Mouse (Mus musculus) liver, embryonic 14.5 days (tissue): ENCODE measurements around the gene Bmp5.

ENCODE experiments used
- CTCF ChIP-seq: IDR thresholded peaks from 2 replicates; pipeline ENCODE4 v1.5.1; 2016; ENCODE audit warnings: antibody characterized with exemption, low read depth, control low read depth
- EP300 ChIP-seq: IDR thresholded peaks from 2 replicates; pipeline ENCODE4 v1.6.1; 2016; ENCODE audit warnings: antibody characterized with exemption, low read depth

DNA sequence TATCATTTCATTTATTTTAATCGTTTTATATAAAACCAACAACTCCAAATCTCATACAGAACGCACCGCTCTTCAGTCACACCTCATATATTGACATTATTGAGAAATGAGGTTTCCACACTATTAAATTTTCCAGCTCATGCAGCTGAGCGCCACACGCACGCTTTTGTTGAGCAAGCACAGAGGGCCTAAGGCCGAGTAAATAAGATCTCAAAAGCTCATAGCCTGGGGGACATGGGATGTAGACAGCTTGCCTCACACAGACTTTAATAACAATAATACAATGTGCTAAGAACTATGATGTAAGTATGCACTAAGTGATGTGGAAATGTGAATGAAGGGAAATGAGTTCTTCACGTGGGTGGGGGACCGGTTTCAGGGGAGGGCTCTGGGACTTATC, 57.3 kb downstream of the Bmp5 start:
- no peak for TF ChIP-seq CTCF
- no peak for TF ChIP-seq EP300
